8 mouse cellular contexts compared by ENCODE assay signal in genomic region chr8:110847645-110848495, GRCm38 (mm10). TPM values are rescaled to one million over a fixed set of nuclear protein-coding genes. Genes with fewer than 3 reads are reported as not detected.
DNase-seq lines count a peak whose midpoint lies in the region; ATAC-seq and TF ChIP-seq lines count a peak whose summit lies in the region.

No protein-coding gene starts in this region.

- no peaks in the 10 kb centered on the region for H3K27me3 ChIP-seq in heart, embryonic 13.5 days (replicated peaks)
- H3K27me3 ChIP-seq in hindbrain, embryonic 16.5 days (replicated peaks; ENCODE audit: control insufficient read depth, insufficient read depth, low read length): no peaks in the 10 kb centered on the region
- H3K27me3 ChIP-seq in midbrain, embryonic 12.5 days: no peaks in the 10 kb centered on the region

- peaks cover 56% of the 10 kb centered on the region for H3K36me3 ChIP-seq in heart, embryonic 13.5 days
- H3K36me3 ChIP-seq in hindbrain, embryonic 16.5 days (ENCODE audit: control insufficient read depth, insufficient read depth, low read length): peaks cover 30% of the 10 kb centered on the region
- peaks cover 48% of the 10 kb centered on the region for H3K36me3 ChIP-seq in midbrain, embryonic 12.5 days

- no peak for ATAC-seq in heart, embryonic 13.5 days (ENCODE audit: extremely low read depth, insufficient number of reproducible peaks, low FRiP score, low TSS enrichment)
- ATAC-seq in hindbrain, embryonic 16.5 days: no peak
- no peak for ATAC-seq in midbrain, embryonic 12.5 days (ENCODE audit: low FRiP score, low read depth)

- no peak for DNase-seq in heart, adult 18-20 months
- no peak for DNase-seq in Muller cell, postnatal 12 days (ENCODE audit: inconsistent ontology term)
- DNase-seq in adrenal gland, adult 2 months: no peak
- no peak for DNase-seq in ovary, postnatal 14 days (ENCODE audit: low spot score)

- H3K9ac ChIP-seq in heart, embryonic 13.5 days: peak overlapping the region; percentile 86
- H3K9ac ChIP-seq in hindbrain, embryonic 16.5 days (ENCODE audit: low read depth, low read length): peak overlapping the region; percentile 95
- peak overlapping the region; percentile 76 for H3K9ac ChIP-seq in midbrain, embryonic 12.5 days (replicated peaks)

- H3K27ac ChIP-seq in heart, embryonic 13.5 days (replicated peaks): peak overlapping the region; percentile 89; the same call in 1 of the 2 replicates
- no peak overlapping the region for H3K27ac ChIP-seq in bone marrow, adult 2 months (ENCODE audit: control insufficient read depth, insufficient read depth, low read depth, low read length, poor library complexity)
- no peak overlapping the region for H3K27ac ChIP-seq in hindbrain, embryonic 16.5 days (ENCODE audit: low read depth, low read length)
- no peak overlapping the region for H3K27ac ChIP-seq in midbrain, embryonic 12.5 days (replicated peaks)

- 36% methylated on average over 14 of the region's 14 CpGs for WGBS in heart, embryonic 13.5 days
- 48% methylated on average over 14 of the region's 14 CpGs for WGBS in bone marrow, adult 2 months
- 67% methylated on average over 14 of the region's 14 CpGs for WGBS in hindbrain, embryonic 16.5 days
- 62% methylated on average over 14 of the region's 14 CpGs for whole genome bisulfite sequencing in midbrain, embryonic 12.5 days

- peak overlapping the region; percentile 80 for H3K4me2 ChIP-seq in heart, embryonic 13.5 days
- peak overlapping the region; percentile 82 for H3K4me2 ChIP-seq in hindbrain, embryonic 16.5 days (ENCODE audit: low read length)
- peak overlapping the region; percentile 79 for H3K4me2 ChIP-seq in midbrain, embryonic 12.5 days (replicated peaks)

- TF ChIP-seq CTCF in bone marrow, adult 2 months (IDR thresholded peaks at IDR 0.05; ENCODE audit: control insufficient read depth, insufficient read depth, low read length): no peak

- no peak for TF ChIP-seq POLR2A in bone marrow, adult 2 months (IDR thresholded peaks at IDR 0.05; ENCODE audit: borderline replicate concordance, control insufficient read depth, low read depth, low read length)

- peak overlapping the region; percentile 72 for H3K4me3 ChIP-seq in heart, embryonic 13.5 days
- peak overlapping the region; percentile 15 for H3K4me3 ChIP-seq in bone marrow, adult 2 months (replicated peaks; ENCODE audit: control insufficient read depth, low read depth, low read length)
- H3K4me3 ChIP-seq in hindbrain, embryonic 16.5 days (ENCODE audit: low read length): peak overlapping the region; percentile 93
- peak overlapping the region; percentile 62 for H3K4me3 ChIP-seq in midbrain, embryonic 12.5 days

- H3K9me3 ChIP-seq in heart, embryonic 13.5 days: no peaks in the 10 kb centered on the region
- no peaks in the 10 kb centered on the region for H3K9me3 ChIP-seq in hindbrain, embryonic 16.5 days (ENCODE audit: control insufficient read depth, low read length)
- no peaks in the 10 kb centered on the region for H3K9me3 ChIP-seq in midbrain, embryonic 12.5 days

- H3K4me1 ChIP-seq in heart, embryonic 13.5 days: peaks cover 35% of the 10 kb centered on the region
- H3K4me1 ChIP-seq in bone marrow, adult 2 months (ENCODE audit: control insufficient read depth, insufficient read depth, low read length): peaks cover 2% of the 10 kb centered on the region
- peaks cover 21% of the 10 kb centered on the region for H3K4me1 ChIP-seq in hindbrain, embryonic 16.5 days (ENCODE audit: control insufficient read depth, insufficient read depth, low read depth, low read length)
- H3K4me1 ChIP-seq in midbrain, embryonic 12.5 days: peaks cover 19% of the 10 kb centered on the region

RNA-seq across cellular contexts. Expression of gene Sf3b3, which starts 1.3 kb away (rescaled TPM):
- 76.9 and 81.2 TPM in 2 replicates for polyA plus RNA-seq in heart, embryonic 13.5 days (2015; fragmentation: Nextera tagmentation; extraction: Ambion mirVana)
- total RNA-seq in heart, adult 18-20 months (2021): 10 to 100 TPM; 36.7 to 37.5 TPM
- 37.8 and 56.3 TPM in 2 replicates for polyA plus RNA-seq in bone marrow, adult 2 months (2011; ENCODE audit: insufficient read depth, insufficient read length, low replicate concordance, missing spikeins)
- 78.4 and 92.3 TPM in 2 replicates for polyA plus RNA-seq in hindbrain, embryonic 16.5 days (2015; fragmentation: Nextera tagmentation; extraction: Ambion mirVana)
- 187 and 188 TPM in 2 replicates for polyA plus RNA-seq in midbrain, embryonic 12.5 days (2016; fragmentation: Nextera tagmentation; extraction: Ambion mirVana)
- 10 to 100 TPM; 64.7 to 65.6 TPM for total RNA-seq in adrenal gland, adult 2 months (2021)
- polyA plus RNA-seq in adrenal gland, adult 2 months (2012; rRNA removed): 13.2 and 21.1 TPM in 2 replicates

RNA-seq across cellular contexts. Expression of gene Cog4, which starts 1.5 kb away (rescaled TPM):
- polyA plus RNA-seq in heart, embryonic 13.5 days (2015; fragmentation: Nextera tagmentation; extraction: Ambion mirVana): 55.8 and 63.9 TPM in 2 replicates
- 10 to 100 TPM; 69.4 to 74.8 TPM for total RNA-seq in heart, adult 18-20 months (2021)
- polyA plus RNA-seq in bone marrow, adult 2 months (2011; ENCODE audit: insufficient read depth, insufficient read length, low replicate concordance, missing spikeins): 27.6 and 59.9 TPM in 2 replicates
- polyA plus RNA-seq in hindbrain, embryonic 16.5 days (2015; fragmentation: Nextera tagmentation; extraction: Ambion mirVana): 74.1 and 77.4 TPM in 2 replicates
- 69.3 and 74.3 TPM in 2 replicates for polyA plus RNA-seq in midbrain, embryonic 12.5 days (2016; fragmentation: Nextera tagmentation; extraction: Ambion mirVana)
- 10 to 100 TPM; 85.3 to 87.0 TPM for total RNA-seq in adrenal gland, adult 2 months (2021)
- polyA plus RNA-seq in adrenal gland, adult 2 months (2012; rRNA removed): 21.0 and 21.3 TPM in 2 replicates

RNA-seq across cellular contexts. Expression of gene Il34, which starts 42.1 kb away (rescaled TPM):
- 0.17 and 0.27 TPM in 2 replicates for polyA plus RNA-seq in heart, embryonic 13.5 days (2015; fragmentation: Nextera tagmentation; extraction: Ambion mirVana)
- total RNA-seq in heart, adult 18-20 months (2021): 1 to 10 TPM; 3.9 to 5.1 TPM
- polyA plus RNA-seq in bone marrow, adult 2 months (2011; ENCODE audit: insufficient read depth, insufficient read length, low replicate concordance, missing spikeins): 23.4 and 25.8 TPM in 2 replicates
- polyA plus RNA-seq in hindbrain, embryonic 16.5 days (2015; fragmentation: Nextera tagmentation; extraction: Ambion mirVana): 7.7 and 8.8 TPM in 2 replicates
- 0.75 and 1.1 TPM in 2 replicates for polyA plus RNA-seq in midbrain, embryonic 12.5 days (2016; fragmentation: Nextera tagmentation; extraction: Ambion mirVana)
- total RNA-seq in adrenal gland, adult 2 months (2021): 10 to 100 TPM; 42.8 to 63.0 TPM
- 115 and 187 TPM in 2 replicates for polyA plus RNA-seq in adrenal gland, adult 2 months (2012; rRNA removed)

RNA-seq across cellular contexts. Expression of gene Fuk, which starts 54.4 kb away (rescaled TPM):
- polyA plus RNA-seq in heart, embryonic 13.5 days (2015; fragmentation: Nextera tagmentation; extraction: Ambion mirVana): 6.8 and 7.1 TPM in 2 replicates
- total RNA-seq in heart, adult 18-20 months (2021): 1 to 10 TPM; 5.2 to 5.5 TPM
- polyA plus RNA-seq in bone marrow, adult 2 months (2011; ENCODE audit: insufficient read depth, insufficient read length, low replicate concordance, missing spikeins): 4.6 and 10.9 TPM in 2 replicates
- polyA plus RNA-seq in hindbrain, embryonic 16.5 days (2015; fragmentation: Nextera tagmentation; extraction: Ambion mirVana): 7.2 and 8.1 TPM in 2 replicates
- polyA plus RNA-seq in midbrain, embryonic 12.5 days (2016; fragmentation: Nextera tagmentation; extraction: Ambion mirVana): 10.5 and 11.2 TPM in 2 replicates
- 10 to 100 TPM in 1 of 2 experiments, 1 to 10 TPM in 1; 6.7 to 11.5 TPM for total RNA-seq in adrenal gland, adult 2 months (2021)
- 20.4 and 22.0 TPM in 2 replicates for polyA plus RNA-seq in adrenal gland, adult 2 months (2012; rRNA removed)

Comparison
In these comparisons a context has a peak if more than half of its experiments do, and no peak if none do; other contexts are left out.
1. H3K4me3 ChIP-seq: peak in every context shown above with its lines; median percentile 93 in hindbrain, embryonic 16.5 days; 72 in heart, embryonic 13.5 days; 62 in midbrain, embryonic 12.5 days; 15 in bone marrow, adult 2 months.